Mouse (Mus musculus): ENCODE measurements around the gene Grk1. TPM values are rescaled to one million over a fixed set of nuclear protein-coding genes. Genes with fewer than 3 reads are reported as not detected.

The Grk1 gene
- not detected for polyA plus RNA-seq (2012; fragmentation: generic; extraction: Trizol)
- long read RNA-seq, experiment 1 = 0 reads
- long read RNA-seq, experiment 2 = 0 reads

DNA sequence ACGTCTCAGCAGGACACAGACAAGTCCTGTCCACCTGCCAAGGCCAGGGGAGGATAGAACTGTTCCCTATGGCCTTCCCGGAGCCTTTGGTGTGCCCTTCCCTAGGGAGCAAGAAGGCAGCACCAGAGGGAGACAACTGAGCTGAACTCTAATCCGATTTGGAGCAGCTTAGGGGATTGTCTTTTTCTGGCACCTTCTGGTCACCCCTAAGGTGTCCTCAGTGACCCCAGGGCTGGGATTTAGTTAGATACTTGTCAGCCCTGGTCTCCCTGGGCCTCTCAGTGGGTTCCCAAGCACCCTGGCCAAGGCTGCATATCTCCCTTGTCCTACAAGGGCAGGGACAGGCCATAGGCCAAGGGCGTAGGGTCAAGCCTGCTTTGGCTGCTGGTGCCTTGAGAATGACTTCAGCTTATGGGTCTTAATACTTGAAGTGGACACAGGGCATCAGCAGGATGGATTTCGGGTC, at the start of gene Grk1:
TSS of gene Grk1 (plus strand) at position 416 of the 466 bp plus-strand sequence.
- no peak for TF ChIP-seq MYOG (IDR thresholded peaks at IDR 0.05; ENCODE audit: control insufficient read depth, extremely low read depth, insufficient read length)
- no peak for TF ChIP-seq USF1 (IDR thresholded peaks at IDR 0.05; ENCODE audit: low read depth)
- no peak for TF ChIP-seq CEBPB (IDR thresholded peaks at IDR 0.05; ENCODE audit: low read depth)
- TF ChIP-seq FOSL1 (IDR thresholded peaks at IDR 0.05; ENCODE audit: insufficient read depth, low read length, poor library complexity, severe bottlenecking) = no peak
- TF ChIP-seq MYOD1 (IDR thresholded peaks at IDR 0.05; ENCODE audit: control insufficient read depth, insufficient read length, low read depth) = no peak
- TF ChIP-seq MAX (IDR thresholded peaks at IDR 0.05) = no peak
- no peak for TF ChIP-seq CTCF (IDR thresholded peaks at IDR 0.05; ENCODE audit: control insufficient read depth, insufficient read depth, insufficient read length)
- H3K79me3 ChIP-seq (ENCODE audit: low read depth) = no peaks in the 10 kb centered on the region
- no peaks in the 10 kb centered on the region for H3K36me3 ChIP-seq (ENCODE audit: control insufficient read depth, insufficient read depth)
- no peak within 1 kb of the TSS for H3K4me3 ChIP-seq (ENCODE audit: insufficient read depth, poor library complexity, severe bottlenecking)
- no peaks in the 10 kb centered on the region for H3K79me2 ChIP-seq (ENCODE audit: control insufficient read depth, insufficient read depth)
- peaks cover 49% of the 10 kb centered on the region for H3K27me3 ChIP-seq (ENCODE audit: control insufficient read depth, insufficient read depth, insufficient read length)
- no peak within 1 kb of the TSS for H3ac ChIP-seq (ENCODE audit: control insufficient read depth, insufficient read length, low read depth)

DNA sequence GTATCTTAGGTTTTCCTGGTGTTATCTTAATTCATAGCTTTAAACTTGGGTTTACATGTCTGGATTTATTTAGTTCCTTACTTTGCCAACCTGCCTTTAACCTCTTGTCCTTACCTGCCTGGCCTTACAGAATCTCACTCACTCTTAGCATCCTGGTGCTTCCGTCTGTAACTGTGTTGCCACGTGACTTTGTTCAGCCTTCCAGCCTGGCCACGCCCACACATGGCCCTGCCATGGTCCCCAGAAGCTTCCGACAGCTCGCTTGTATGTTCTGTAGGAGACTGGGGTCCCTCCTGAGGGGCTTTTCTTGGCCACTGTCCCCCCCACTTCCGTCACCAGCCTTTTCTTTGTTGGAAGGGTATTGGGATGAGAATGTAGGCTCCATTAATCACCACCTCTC, 48.7 kb upstream of the Grk1 start:
- Histone ChIP-seq H3K4me3 (ENCODE audit: insufficient read depth, poor library complexity, severe bottlenecking) (no peak overlapping the region), H3K79me3 (ENCODE audit: low read depth) (peaks cover 87% of the 10 kb centered on the region), H3K36me3 (ENCODE audit: control insufficient read depth, insufficient read depth) (peaks cover 96% of the 10 kb centered on the region), H3ac (ENCODE audit: control insufficient read depth, insufficient read length, low read depth) (no peak overlapping the region), H3K27me3 (ENCODE audit: control insufficient read depth, insufficient read depth, insufficient read length) (no peaks in the 10 kb centered on the region), H3K79me2 (ENCODE audit: control insufficient read depth, insufficient read depth) (peaks cover 100% of the 10 kb centered on the region)
- TF ChIP-seq MYOD1 (IDR thresholded peaks at IDR 0.05; ENCODE audit: control insufficient read depth, insufficient read length, low read depth) (no peak), CTCF (IDR thresholded peaks at IDR 0.05; ENCODE audit: control insufficient read depth, insufficient read depth, insufficient read length) (no peak), MYOG (IDR thresholded peaks at IDR 0.05; ENCODE audit: control insufficient read depth, extremely low read depth, insufficient read length) (no peak), MAX (IDR thresholded peaks at IDR 0.05) (no peak), USF1 (IDR thresholded peaks at IDR 0.05; ENCODE audit: low read depth) (no peak), CEBPB (IDR thresholded peaks at IDR 0.05; ENCODE audit: low read depth) (no peak), FOSL1 (IDR thresholded peaks at IDR 0.05; ENCODE audit: insufficient read depth, low read length, poor library complexity, severe bottlenecking) (no peak)

DNA sequence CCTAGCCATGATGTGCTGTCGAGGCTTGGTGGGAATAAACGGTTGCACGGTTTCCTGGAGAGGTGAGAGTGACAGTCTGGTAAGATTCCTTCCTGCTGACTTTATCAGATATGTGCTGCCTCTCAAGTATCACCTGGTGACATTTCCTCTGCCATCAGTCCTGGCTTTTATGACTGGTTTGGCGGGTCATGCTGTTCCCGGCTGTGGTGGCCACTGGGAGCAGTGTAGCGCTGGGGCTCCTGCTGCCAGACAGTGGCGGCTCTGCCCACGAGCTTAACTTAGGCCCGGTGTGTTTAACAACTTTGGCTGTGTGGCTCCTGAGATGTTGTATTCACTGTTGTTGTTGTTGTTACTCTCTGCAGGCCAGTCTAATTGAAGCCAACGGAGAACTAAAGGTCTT, 48.2 kb upstream of the Grk1 start:
- Histone ChIP-seq H3K79me2 (ENCODE audit: control insufficient read depth, insufficient read depth) (peaks cover 100% of the 10 kb centered on the region), H3ac (ENCODE audit: control insufficient read depth, insufficient read length, low read depth) (no peak overlapping the region), H3K36me3 (ENCODE audit: control insufficient read depth, insufficient read depth) (peaks cover 96% of the 10 kb centered on the region), H3K27me3 (ENCODE audit: control insufficient read depth, insufficient read depth, insufficient read length) (no peaks in the 10 kb centered on the region), H3K4me3 (ENCODE audit: insufficient read depth, poor library complexity, severe bottlenecking) (no peak overlapping the region), H3K79me3 (ENCODE audit: low read depth) (peaks cover 91% of the 10 kb centered on the region)
- no peak for TF ChIP-seq CTCF (IDR thresholded peaks at IDR 0.05; ENCODE audit: control insufficient read depth, insufficient read depth, insufficient read length)
- no peak for TF ChIP-seq FOSL1 (IDR thresholded peaks at IDR 0.05; ENCODE audit: insufficient read depth, low read length, poor library complexity, severe bottlenecking)
- TF ChIP-seq MYOD1 (IDR thresholded peaks at IDR 0.05; ENCODE audit: control insufficient read depth, insufficient read length, low read depth) = no peak
- TF ChIP-seq MAX (IDR thresholded peaks at IDR 0.05) = no peak
- TF ChIP-seq CEBPB (IDR thresholded peaks at IDR 0.05; ENCODE audit: low read depth) = no peak
- no peak for TF ChIP-seq MYOG (IDR thresholded peaks at IDR 0.05; ENCODE audit: control insufficient read depth, extremely low read depth, insufficient read length)
- no peak for TF ChIP-seq USF1 (IDR thresholded peaks at IDR 0.05; ENCODE audit: low read depth)

DNA sequence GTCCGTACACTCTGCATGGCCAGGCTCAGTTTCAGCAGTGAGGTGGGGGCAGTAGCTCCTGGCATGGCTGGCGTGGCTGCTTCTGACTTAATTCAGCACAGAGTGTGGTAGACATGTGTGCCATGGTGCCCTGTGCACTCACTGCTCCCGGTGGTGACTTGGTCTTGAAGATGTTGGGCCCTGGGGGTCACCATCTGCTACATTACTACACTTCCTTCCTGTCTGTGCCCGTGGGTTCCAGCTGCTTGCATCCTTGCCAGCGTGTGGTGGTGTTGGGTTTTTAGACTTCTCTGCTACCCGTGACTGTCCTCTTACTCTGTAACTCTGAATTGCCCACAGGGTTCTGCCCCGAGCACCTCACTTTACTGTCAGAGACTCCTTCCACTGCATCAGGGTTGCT, 44.7 kb upstream of the Grk1 start:
- H3K36me3 ChIP-seq (ENCODE audit: control insufficient read depth, insufficient read depth) = peaks cover 100% of the 10 kb centered on the region
- H3K27me3 ChIP-seq (ENCODE audit: control insufficient read depth, insufficient read depth, insufficient read length) = no peaks in the 10 kb centered on the region
- no peak for TF ChIP-seq CTCF (IDR thresholded peaks at IDR 0.05; ENCODE audit: control insufficient read depth, insufficient read depth, insufficient read length)
- no peak for TF ChIP-seq CEBPB (IDR thresholded peaks at IDR 0.05; ENCODE audit: low read depth)
- TF ChIP-seq MYOD1 (IDR thresholded peaks at IDR 0.05; ENCODE audit: control insufficient read depth, insufficient read length, low read depth) = no peak
- TF ChIP-seq MAX (IDR thresholded peaks at IDR 0.05) = no peak
- no peak for TF ChIP-seq MYOG (IDR thresholded peaks at IDR 0.05; ENCODE audit: control insufficient read depth, extremely low read depth, insufficient read length)
- TF ChIP-seq FOSL1 (IDR thresholded peaks at IDR 0.05; ENCODE audit: insufficient read depth, low read length, poor library complexity, severe bottlenecking) = no peak
- no peak for TF ChIP-seq USF1 (IDR thresholded peaks at IDR 0.05; ENCODE audit: low read depth)
- H3K79me3 ChIP-seq (ENCODE audit: low read depth) = peaks cover 90% of the 10 kb centered on the region
- H3ac ChIP-seq (ENCODE audit: control insufficient read depth, insufficient read length, low read depth) = no peak overlapping the region
- H3K79me2 ChIP-seq (ENCODE audit: control insufficient read depth, insufficient read depth) = peaks cover 100% of the 10 kb centered on the region
- H3K4me3 ChIP-seq (ENCODE audit: insufficient read depth, poor library complexity, severe bottlenecking) = no peak overlapping the region

DNA sequence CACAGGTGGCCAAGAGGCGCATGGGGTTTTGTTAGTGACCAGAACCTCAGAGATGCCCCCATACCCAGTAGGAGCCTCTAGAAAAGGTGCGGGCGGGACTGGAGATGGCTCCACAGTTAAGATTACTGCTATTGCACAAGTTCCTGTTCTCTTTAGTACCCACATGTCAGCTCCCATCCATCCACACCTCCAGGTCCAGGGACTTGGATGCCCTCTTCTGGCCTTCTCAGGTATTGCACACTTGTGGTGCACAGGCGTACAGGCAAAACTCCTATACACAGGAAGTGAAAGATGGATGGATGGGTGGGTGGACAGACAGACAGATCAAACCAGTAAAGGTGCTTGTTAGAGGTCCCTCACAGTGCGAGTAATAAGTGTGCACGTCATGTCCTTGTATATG, 43.0 kb upstream of the Grk1 start:
- Histone ChIP-seq H3K4me3 (ENCODE audit: insufficient read depth, poor library complexity, severe bottlenecking) (no peak overlapping the region), H3ac (ENCODE audit: control insufficient read depth, insufficient read length, low read depth) (no peak overlapping the region), H3K79me2 (ENCODE audit: control insufficient read depth, insufficient read depth) (peaks cover 100% of the 10 kb centered on the region), H3K27me3 (ENCODE audit: control insufficient read depth, insufficient read depth, insufficient read length) (no peaks in the 10 kb centered on the region), H3K79me3 (ENCODE audit: low read depth) (peaks cover 90% of the 10 kb centered on the region), H3K36me3 (ENCODE audit: control insufficient read depth, insufficient read depth) (peaks cover 100% of the 10 kb centered on the region)
- no peak for TF ChIP-seq CTCF (IDR thresholded peaks at IDR 0.05; ENCODE audit: control insufficient read depth, insufficient read depth, insufficient read length)

DNA sequence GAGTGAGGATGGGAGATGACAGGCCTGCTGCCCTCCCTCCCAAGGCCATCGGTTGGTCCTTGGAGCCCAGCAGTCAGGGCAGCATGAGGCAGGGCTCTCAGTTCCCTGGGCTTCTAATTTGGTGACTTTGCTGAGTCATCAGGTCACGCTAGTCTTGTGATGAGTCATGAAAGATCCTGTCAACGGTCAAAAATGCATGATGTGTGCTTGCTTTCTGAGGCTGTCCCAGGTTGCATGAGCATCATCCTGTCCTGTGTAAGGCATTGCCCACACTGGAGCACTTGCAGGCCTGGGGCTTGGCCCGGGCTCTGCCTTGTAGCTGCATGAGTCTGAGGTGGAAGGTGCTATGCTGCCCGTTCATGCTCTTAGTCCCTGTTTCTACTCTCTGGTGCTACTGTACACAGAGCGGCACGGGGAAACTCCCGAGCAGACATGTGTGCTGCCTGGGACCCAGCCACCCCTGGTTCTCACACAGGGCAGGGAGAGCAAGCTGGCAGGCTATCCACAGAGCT, 31.7 kb upstream of the Grk1 start:
- Histone ChIP-seq H3ac (ENCODE audit: control insufficient read depth, insufficient read length, low read depth) (no peak overlapping the region), H3K79me3 (ENCODE audit: low read depth) (peaks cover 8% of the 10 kb centered on the region), H3K36me3 (ENCODE audit: control insufficient read depth, insufficient read depth) (peaks cover 93% of the 10 kb centered on the region), H3K79me2 (ENCODE audit: control insufficient read depth, insufficient read depth) (peaks cover 37% of the 10 kb centered on the region), H3K4me3 (ENCODE audit: insufficient read depth, poor library complexity, severe bottlenecking) (no peak overlapping the region), H3K27me3 (ENCODE audit: control insufficient read depth, insufficient read depth, insufficient read length) (no peaks in the 10 kb centered on the region)
- peak; percentile 87 for TF ChIP-seq MAX (IDR thresholded peaks at IDR 0.05)
- TF ChIP-seq FOSL1 (IDR thresholded peaks at IDR 0.05; ENCODE audit: insufficient read depth, low read length, poor library complexity, severe bottlenecking) = peak; percentile 76
- TF ChIP-seq CTCF (IDR thresholded peaks at IDR 0.05; ENCODE audit: control insufficient read depth, insufficient read depth, insufficient read length) = no peak
